Mouse (Mus musculus): Measurements from ENCODE around the gene Ptprn2. TPM values are rescaled to one million over a fixed set of nuclear protein-coding genes. Genes with fewer than 3 reads are reported as not detected.
A peak's percentile ranks its signal among the peaks of the same experiment; 100 is the strongest.

Ptprn2 gene
- polyA plus RNA-seq, 1 experiment from 2014 or later: 0.30 TPM

GRCm38 (mm10) chr12:117236020-117236734 lies 750.7 kb downstream of the Ptprn2 start:
- ATAC-seq (ENCODE audit: insufficient read depth): no peak
- no peak overlapping the region for H3K27ac ChIP-seq (ENCODE audit: low read depth)
- 71% methylated on average over 4 of the region's 4 CpGs for WGBS
- no peaks in the 10 kb centered on the region for H3K27me3 ChIP-seq (ENCODE audit: insufficient read depth, low read length)
- H3K4me3 ChIP-seq (ENCODE audit: low read depth, low read length): no peak overlapping the region
- TF ChIP-seq CTCF (IDR thresholded peaks at IDR 0.05; ENCODE audit: low read depth): no peak
- no peaks in the 10 kb centered on the region for H3K9me3 ChIP-seq (ENCODE audit: low read depth, low read length)
- H3K9ac ChIP-seq: no peak overlapping the region
- H3K4me2 ChIP-seq: no peak overlapping the region
- no peak for DNase-seq
- H3K4me1 ChIP-seq (ENCODE audit: insufficient read depth): no peaks in the 10 kb centered on the region
- no peaks in the 10 kb centered on the region for H3K36me3 ChIP-seq (ENCODE audit: insufficient read depth)

- Histone ChIP-seq H3K36me3 (ENCODE audit: insufficient read depth) (no peaks in the 10 kb centered on the region), H3K9me3 (ENCODE audit: low read depth, low read length) (no peaks in the 10 kb centered on the region), H3K27me3 (ENCODE audit: insufficient read depth, low read length) (no peaks in the 10 kb centered on the region), H3K4me1 (ENCODE audit: insufficient read depth) (no peaks in the 10 kb centered on the region), H3K4me3 (ENCODE audit: low read depth, low read length) (no peak overlapping the region), H3K9ac (no peak overlapping the region), H3K4me2 (no peak overlapping the region), H3K27ac (ENCODE audit: low read depth) (no peak overlapping the region)
- ATAC-seq (ENCODE audit: insufficient read depth): no peak
- 68% methylated on average over 3 of the region's 3 CpGs for WGBS
- no peak for TF ChIP-seq CTCF (IDR thresholded peaks at IDR 0.05; ENCODE audit: low read depth)
- DNase-seq: no peak
Observed at GRCm38 (mm10) chr12:117236981-117237380, 751.5 kb downstream of the Ptprn2 start.

- no peak overlapping the region for H3K4me3 ChIP-seq (ENCODE audit: low read depth, low read length)
- ATAC-seq (ENCODE audit: insufficient read depth) (no peak), DNase-seq (peak; percentile 16)
- no peaks in the 10 kb centered on the region for H3K4me1 ChIP-seq (ENCODE audit: insufficient read depth)
- no peaks in the 10 kb centered on the region for H3K27me3 ChIP-seq (ENCODE audit: insufficient read depth, low read length)
- 75% methylated on average over 9 of the region's 9 CpGs for WGBS
- H3K36me3 ChIP-seq (ENCODE audit: insufficient read depth): no peaks in the 10 kb centered on the region
- H3K27ac ChIP-seq (ENCODE audit: low read depth): no peak overlapping the region
- no peak overlapping the region for H3K4me2 ChIP-seq
- H3K9ac ChIP-seq: no peak overlapping the region
- no peaks in the 10 kb centered on the region for H3K9me3 ChIP-seq (ENCODE audit: low read depth, low read length)
- TF ChIP-seq CTCF (IDR thresholded peaks at IDR 0.05; ENCODE audit: low read depth): no peak
Observed at GRCm38 (mm10) chr12:117239927-117240715, 754.6 kb downstream of the Ptprn2 start.

- WGBS: 43% methylated on average over 7 of the region's 7 CpGs
- ATAC-seq (ENCODE audit: insufficient read depth): peak; percentile 83
- H3K27ac ChIP-seq (ENCODE audit: low read depth): no peak overlapping the region
Observed at GRCm38 (mm10) chr12:117242181-117242580, 756.7 kb downstream of the Ptprn2 start.

GRCm38 (mm10) chr12:117245885-117246478 lies 760.5 kb downstream of the Ptprn2 start:
- TF ChIP-seq CTCF (IDR thresholded peaks at IDR 0.05; ENCODE audit: low read depth): no peak

More at GRCm38 (mm10) chr12:117242181-117242580, 756.7 kb downstream of the Ptprn2 start:
- DNase-seq: peak; percentile 74
- H3K27me3 ChIP-seq (ENCODE audit: insufficient read depth, low read length): no peaks in the 10 kb centered on the region
- TF ChIP-seq CTCF (IDR thresholded peaks at IDR 0.05; ENCODE audit: low read depth): no peak
- no peaks in the 10 kb centered on the region for H3K4me1 ChIP-seq (ENCODE audit: insufficient read depth)
- no peaks in the 10 kb centered on the region for H3K9me3 ChIP-seq (ENCODE audit: low read depth, low read length)
- H3K9ac ChIP-seq: no peak overlapping the region
- H3K4me3 ChIP-seq (ENCODE audit: low read depth, low read length): no peak overlapping the region
- no peak overlapping the region for H3K4me2 ChIP-seq
- H3K36me3 ChIP-seq (ENCODE audit: insufficient read depth): no peaks in the 10 kb centered on the region

GRCm38 (mm10) chr12:117250465-117250864 lies 764.9 kb downstream of the Ptprn2 start:
- Histone ChIP-seq H3K4me2 (no peak overlapping the region), H3K27me3 (ENCODE audit: insufficient read depth, low read length) (no peaks in the 10 kb centered on the region), H3K27ac (ENCODE audit: low read depth) (no peak overlapping the region), H3K9me3 (ENCODE audit: low read depth, low read length) (no peaks in the 10 kb centered on the region), H3K4me3 (ENCODE audit: low read depth, low read length) (no peak overlapping the region), H3K36me3 (ENCODE audit: insufficient read depth) (no peaks in the 10 kb centered on the region), H3K4me1 (ENCODE audit: insufficient read depth) (0 out of 2 replicates have a peak, but pooled peaks cover 11% of the 10 kb centered on the region), H3K9ac (no peak overlapping the region)
- no peak for DNase-seq
- 7% methylated on average over 6 of the region's 6 CpGs for WGBS
- TF ChIP-seq CTCF (IDR thresholded peaks at IDR 0.05; ENCODE audit: low read depth): no peak
- ATAC-seq (ENCODE audit: insufficient read depth): no peak

More at GRCm38 (mm10) chr12:117245885-117246478, 760.5 kb downstream of the Ptprn2 start:
- Histone ChIP-seq H3K36me3 (ENCODE audit: insufficient read depth) (no peaks in the 10 kb centered on the region), H3K4me2 (no peak overlapping the region), H3K4me1 (ENCODE audit: insufficient read depth) (no peaks in the 10 kb centered on the region), H3K9me3 (ENCODE audit: low read depth, low read length) (no peaks in the 10 kb centered on the region), H3K9ac (no peak overlapping the region), H3K27ac (ENCODE audit: low read depth) (no peak overlapping the region), H3K27me3 (ENCODE audit: insufficient read depth, low read length) (no peaks in the 10 kb centered on the region), H3K4me3 (ENCODE audit: low read depth, low read length) (no peak overlapping the region)
- 76% methylated on average over 17 of the region's 17 CpGs for WGBS
- DNase-seq (no peak), ATAC-seq (ENCODE audit: insufficient read depth) (no peak)

Measured in lung, embryonic 14.5 days (tissue).